Mouse (Mus musculus) lung, postnatal 36 days (tissue): Measurements from ENCODE around the gene Olfr832.
"Not testable (repeated sequence)": the region's sequence is repeated elsewhere in the genome, so short reads cannot be mapped to it uniquely, and the experiment has no call there.

Source experiments
- DNase-seq: peaks from one replicate; pipeline ENCODE4 v3.0.0; 2022; ENCODE audit warnings: mixed read lengths

Olfr832 gene

DNA sequence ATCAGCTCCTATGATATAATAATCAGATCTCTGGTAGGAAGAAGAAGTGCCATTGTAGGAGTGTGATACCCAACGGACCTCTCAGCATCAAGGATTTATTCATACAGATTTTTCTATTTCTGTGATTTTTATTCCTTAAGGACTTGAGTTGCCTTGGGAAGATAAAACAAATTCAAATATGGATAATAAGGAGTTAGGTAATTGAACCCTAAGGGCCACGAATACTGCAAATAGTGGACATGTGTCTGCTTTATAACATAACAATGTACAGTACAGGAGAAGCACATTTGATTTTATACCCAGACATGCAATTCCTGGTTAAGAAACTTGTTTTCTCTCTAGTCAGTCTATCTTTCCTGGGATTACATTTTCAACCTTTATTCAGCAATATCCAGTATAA, at the start of gene Olfr832:
Gene Olfr832, plus strand, starts transcription at position 301 of the 400 bp plus-strand sequence.
- not testable (repeated sequence) for DNase-seq

DNA sequence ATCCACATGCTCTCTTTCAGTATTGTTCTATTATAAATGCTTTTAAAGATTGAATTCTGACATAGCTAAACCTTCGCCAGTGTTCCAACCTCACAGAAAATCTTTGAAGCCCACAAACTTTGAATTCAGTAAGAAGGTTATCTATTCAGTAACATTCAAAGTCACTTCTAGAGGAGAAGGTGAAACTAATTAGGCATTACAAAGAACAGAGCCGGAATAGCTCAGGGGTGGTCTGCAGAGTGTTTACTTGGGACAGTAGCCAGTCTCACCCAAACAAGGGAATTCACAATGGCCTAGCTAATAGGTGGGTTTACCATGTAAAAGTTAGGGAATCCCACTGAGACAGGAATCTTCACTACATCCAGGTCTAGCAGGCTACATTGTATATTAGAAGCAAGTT, 29.2 kb upstream of the Olfr832 start:
- not testable (repeated sequence) for DNase-seq

DNA sequence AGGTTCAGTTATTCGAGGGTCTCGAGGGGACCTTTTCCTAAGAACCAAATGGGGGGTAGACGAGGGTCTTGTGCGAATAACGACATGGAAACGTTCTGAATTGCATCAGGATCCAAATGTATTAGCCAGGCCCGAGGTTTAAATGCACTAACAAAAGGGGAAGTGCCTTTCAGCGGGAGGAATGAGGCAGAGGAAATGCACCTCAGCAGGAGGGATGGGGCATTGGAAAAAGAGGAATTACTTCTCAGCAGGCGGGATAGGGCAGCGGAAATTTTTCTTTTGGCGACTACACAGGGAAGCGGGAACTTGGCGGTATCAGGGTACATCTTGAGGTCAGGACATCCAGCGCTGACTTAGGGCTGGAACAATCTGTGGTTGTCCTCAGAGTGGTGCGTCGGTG, 9.0 kb upstream of the Olfr832 start:
- not testable (repeated sequence) for DNase-seq

DNA sequence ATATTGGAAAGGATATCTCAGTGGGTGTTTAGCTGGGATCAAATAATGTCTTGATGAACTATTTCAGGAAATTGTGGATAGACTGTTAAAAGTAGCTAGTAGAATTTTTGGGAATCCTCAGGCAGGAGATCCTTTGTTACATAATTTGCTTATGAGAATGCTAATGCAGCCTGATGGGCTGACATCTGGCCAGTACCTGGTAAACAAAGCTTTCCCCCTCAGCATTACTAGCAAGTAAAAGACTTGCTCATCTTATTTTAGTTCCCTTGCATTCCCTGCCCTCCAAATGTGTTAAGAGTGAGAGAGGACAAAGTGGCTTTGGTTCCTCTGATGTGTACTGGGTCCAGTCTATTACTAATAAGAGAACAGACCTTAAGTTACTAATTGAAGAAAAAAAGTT, 25.1 kb downstream of the Olfr832 start:
- no peak for DNase-seq

DNA sequence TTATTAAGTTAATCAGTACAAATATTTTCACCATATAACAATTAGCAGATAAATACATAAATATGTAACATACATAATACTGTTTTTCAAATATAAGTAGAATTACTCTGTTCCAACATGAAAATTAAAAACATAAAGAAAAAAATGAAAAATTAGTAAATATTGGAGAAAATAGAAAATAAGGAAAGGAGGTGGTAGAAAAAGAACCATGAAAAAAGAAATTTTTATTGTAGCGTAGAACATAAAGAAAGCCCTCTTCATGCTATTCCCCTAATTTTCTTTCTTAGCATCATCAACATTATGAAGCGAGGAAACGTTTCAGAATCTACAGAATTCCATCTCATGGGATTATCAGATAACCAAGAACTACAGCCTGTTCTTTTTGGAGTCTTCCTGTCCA, 50.8 kb downstream of the Olfr832 start, which contains the start of gene Olfr834:
Gene Olfr834, plus strand, starts transcription at position 301 of the 400 bp plus-strand sequence.
- DNase-seq = no peak
